12 mouse cellular contexts compared by ENCODE assay signal in genomic region chr15:89463334-89464235, GRCm38 (mm10). TPM values are rescaled to one million over a fixed set of nuclear protein-coding genes. Genes with fewer than 3 reads are reported as not detected.
A peak's percentile ranks its signal among the peaks of the same experiment; 100 is the strongest.
DNase-seq lines count a peak whose midpoint lies in the region; ATAC-seq lines count a peak whose summit lies in the region.
"Had no signal": no experiment of that assay in that cellular context is flagged by ENCODE, and none has a peak within 500 bp of the region (broad histone marks: within the 10 kb centered on the region; RNA-seq: fewer than 3 reads in every experiment).

No protein-coding gene starts in this region.

- H3K4me2 ChIP-seq in kidney, embryonic 14.5 days (replicated peaks; ENCODE audit: low read depth, low read length), result no peak overlapping the region
- H3K4me2 ChIP-seq: limb, embryonic 13.5 days; stomach, embryonic 15.5 days had no signal

- DNase-seq in cerebellum, adult 9-10 months, result peak; percentile 55
- no peak for DNase-seq in cerebellum, postnatal 4 days (ENCODE audit: low spot score in 2 of 2)
- peak; percentile 53 for DNase-seq in kidney, postnatal 10 days
- DNase-seq in CD4-positive helper T cell, adult 2 months (ENCODE audit: low read depth, low spot score), result peak; percentile 26
- peak; percentile 46 for DNase-seq in kidney, postnatal 14 days
- DNase-seq in layer of hippocampus, adult 9-10 months (ENCODE audit: low spot score), result no peak
- DNase-seq in spleen, postnatal 14 days (ENCODE audit: low spot score in 2 of 2), result no peak

- no peak for ATAC-seq in kidney, embryonic 14.5 days (ENCODE audit: low FRiP score, low TSS enrichment)
- ATAC-seq: midbrain, embryonic 16.5 days had no signal

- H3K36me3 ChIP-seq in kidney, embryonic 14.5 days (ENCODE audit: control insufficient read depth, insufficient read depth, low read length), result no peaks in the 10 kb centered on the region
- H3K36me3 ChIP-seq: limb, embryonic 13.5 days; stomach, embryonic 15.5 days had no signal

- no peak overlapping the region for H3K27ac ChIP-seq in kidney, embryonic 14.5 days (ENCODE audit: low read depth, low read length)
- H3K27ac ChIP-seq: limb, embryonic 13.5 days; stomach, embryonic 15.5 days had no signal

- no peaks in the 10 kb centered on the region for H3K9me3 ChIP-seq in kidney, embryonic 14.5 days (ENCODE audit: control insufficient read depth, low read length)
- H3K9me3 ChIP-seq: limb, embryonic 13.5 days; stomach, embryonic 15.5 days had no signal

- H3K4me3 ChIP-seq in kidney, embryonic 14.5 days (ENCODE audit: low read length), result no peak overlapping the region
- H3K4me3 ChIP-seq: limb, embryonic 13.5 days; stomach, embryonic 15.5 days had no signal

- WGBS in kidney, embryonic 14.5 days, result 64% methylated on average over 5 of the region's 5 CpGs

- H3K9ac ChIP-seq in kidney, embryonic 14.5 days (ENCODE audit: low read depth, low read length), result no peak overlapping the region
- H3K9ac ChIP-seq: limb, embryonic 13.5 days; stomach, embryonic 15.5 days had no signal

- no peaks in the 10 kb centered on the region for H3K4me1 ChIP-seq in kidney, embryonic 14.5 days (ENCODE audit: control insufficient read depth, insufficient read depth, low read length)
- H3K4me1 ChIP-seq: limb, embryonic 13.5 days; stomach, embryonic 15.5 days had no signal

- no peaks in the 10 kb centered on the region for H3K27me3 ChIP-seq in kidney, embryonic 14.5 days (ENCODE audit: control insufficient read depth, insufficient read depth, low read length)
- H3K27me3 ChIP-seq: stomach, embryonic 15.5 days had no signal

RNA-seq across cellular contexts. Expression of gene Mapk8ip2, which starts 9.9 kb away (rescaled TPM):
- polyA plus RNA-seq in kidney, embryonic 14.5 days (2014; fragmentation: Nextera tagmentation; extraction: Ambion mirVana), result 0.34 and 0.37 TPM in 2 replicates

RNA-seq across cellular contexts. Expression of gene Arsa, which starts 13.6 kb away (rescaled TPM):
- polyA plus RNA-seq in kidney, embryonic 14.5 days (2014; fragmentation: Nextera tagmentation; extraction: Ambion mirVana), result 11.1 and 12.1 TPM in 2 replicates

RNA-seq across cellular contexts. Expression of gene Chkb, which starts 33.9 kb away (rescaled TPM):
- polyA plus RNA-seq in kidney, embryonic 14.5 days (2014; fragmentation: Nextera tagmentation; extraction: Ambion mirVana), result 51.7 and 57.7 TPM in 2 replicates

RNA-seq across cellular contexts. Expression of gene Gm44502, which starts 34.1 kb away (rescaled TPM):
- polyA plus RNA-seq in kidney, embryonic 14.5 days (2014; fragmentation: Nextera tagmentation; extraction: Ambion mirVana), result not detected in 2 replicates
- polyA plus RNA-seq: intestine, embryonic 14.5 days; limb, embryonic 13.5 days; midbrain, embryonic 16.5 days; stomach, embryonic 15.5 days had no signal

RNA-seq across cellular contexts. Expression of gene C730034F03Rik, which starts 34.2 kb away (rescaled TPM):
- 3.1 TPM in 2 replicates for polyA plus RNA-seq in kidney, embryonic 14.5 days (2014; fragmentation: Nextera tagmentation; extraction: Ambion mirVana)

Comparison
In these comparisons a context has a peak if more than half of its experiments do, and no peak if none do; other contexts are left out.
1. DNase-seq: peak in cerebellum, adult 9-10 months (single experiment), kidney, postnatal 10 days (single experiment), CD4-positive helper T cell, adult 2 months (single experiment) and kidney, postnatal 14 days (single experiment); none in cerebellum, postnatal 4 days (0 of 2), layer of hippocampus, adult 9-10 months (single experiment) and spleen, postnatal 14 days (0 of 2).